Mouse (Mus musculus): ENCODE results near the gene Vmn1r193. TPM values are rescaled to one million over a fixed set of nuclear protein-coding genes. Genes with fewer than 3 reads are reported as not detected.
"Not testable (repeated sequence)": the region's sequence is repeated elsewhere in the genome, so short reads cannot be mapped to it uniquely, and the experiment has no call there.

Gene Vmn1r193
- not detected in 2 replicates for polyA plus RNA-seq (2016; fragmentation: Nextera tagmentation; extraction: Ambion mirVana)

DNA sequence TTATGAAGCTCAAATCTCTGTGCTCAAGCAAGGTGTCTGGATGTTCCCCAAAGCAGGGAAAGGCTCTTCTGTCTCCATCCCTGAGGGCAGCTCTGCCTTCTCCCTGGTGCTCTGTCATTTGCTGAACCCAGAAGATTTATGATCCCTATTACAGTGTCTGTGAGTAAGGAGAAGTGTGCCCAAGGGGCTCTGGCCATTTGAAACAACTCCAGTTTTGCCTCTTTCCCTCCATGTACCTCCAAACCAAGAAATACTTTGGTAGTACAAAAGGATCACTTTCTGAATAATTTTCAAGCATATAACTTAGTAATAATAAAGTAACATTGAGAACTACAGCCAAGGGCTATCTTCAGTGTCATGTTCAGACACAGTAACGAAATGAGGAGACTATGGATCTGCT lies at the start of gene Vmn1r193:
Gene Vmn1r193, minus strand, starts transcription at position 101 of the 400 bp plus-strand sequence.
- H3K9me3 ChIP-seq; H3K4me2 ChIP-seq; H3K4me1 ChIP-seq (replicated peaks); H3K36me3 ChIP-seq; ATAC-seq (ENCODE audit: insufficient number of reproducible peaks, insufficient read depth, low FRiP score, low TSS enrichment, low read depth); H3K27me3 ChIP-seq; H3K9ac ChIP-seq (replicated peaks); H3K4me3 ChIP-seq (replicated peaks); H3K27ac ChIP-seq: not testable (repeated sequence)
- WGBS = 68% methylated on average over 1 of the region's 1 CpGs

GRCm38 (mm10) chr13:22271721-22272120 lies 48.8 kb upstream of the Vmn1r193 start:
- WGBS = 14% methylated on average over 2 of the region's 2 CpGs
- Histone ChIP-seq H3K27ac (no peak overlapping the region), H3K4me3 (replicated peaks) (no peak overlapping the region), H3K4me2 (no peak overlapping the region), H3K27me3 (no peaks in the 10 kb centered on the region), H3K36me3 (no peaks in the 10 kb centered on the region), H3K9me3 (no peaks in the 10 kb centered on the region), H3K9ac (replicated peaks) (no peak overlapping the region), H3K4me1 (replicated peaks) (no peaks in the 10 kb centered on the region)
- no peak for ATAC-seq (ENCODE audit: insufficient number of reproducible peaks, insufficient read depth, low FRiP score, low TSS enrichment, low read depth)

- H3K4me2 ChIP-seq; ATAC-seq (ENCODE audit: insufficient number of reproducible peaks, insufficient read depth, low FRiP score, low TSS enrichment, low read depth); H3K27ac ChIP-seq; H3K4me3 ChIP-seq (replicated peaks); H3K27me3 ChIP-seq; H3K9ac ChIP-seq (replicated peaks); H3K36me3 ChIP-seq; H3K9me3 ChIP-seq; H3K4me1 ChIP-seq (replicated peaks): not testable (repeated sequence)
- 88% methylated on average over 1 of the region's 1 CpGs for WGBS
Measured at GRCm38 (mm10) chr13:22270222-22270621, 47.3 kb upstream of the Vmn1r193 start, which contains the start of gene Vmn1r195. Gene Vmn1r195 (plus strand): TSS chr13:22270522.

DNA sequence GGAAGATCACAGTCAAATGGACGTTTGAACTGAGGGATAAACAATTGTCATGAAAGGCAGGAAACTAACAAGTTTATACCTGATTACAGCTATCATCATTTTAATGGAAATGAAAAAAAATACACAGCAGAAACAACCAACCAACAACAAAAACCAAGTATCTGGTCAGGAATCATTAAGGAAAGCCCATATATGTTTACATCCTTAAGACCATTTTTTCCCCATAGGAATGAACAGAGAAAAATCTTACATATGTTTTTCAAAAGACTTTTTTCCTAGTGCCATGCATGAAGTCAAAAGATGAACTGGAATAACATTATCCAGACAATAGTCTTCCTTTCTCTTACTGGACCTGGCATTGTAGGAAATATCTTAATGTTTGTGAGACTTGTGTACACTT lies 21.0 kb upstream of the Vmn1r193 start, which contains the start of gene Vmn1r194:
Gene Vmn1r194, plus strand, starts transcription at position 301 of the 400 bp plus-strand sequence.
- Histone ChIP-seq H3K9me3 (no peaks in the 10 kb centered on the region), H3K9ac (replicated peaks) (no peak within 1 kb of the TSS), H3K4me2 (no peak within 1 kb of the TSS), H3K4me3 (replicated peaks) (no peak within 1 kb of the TSS), H3K27ac (no peak within 1 kb of the TSS), H3K36me3 (no peaks in the 10 kb centered on the region), H3K27me3 (no peaks in the 10 kb centered on the region), H3K4me1 (replicated peaks) (no peaks in the 10 kb centered on the region)
- ATAC-seq (ENCODE audit: insufficient number of reproducible peaks, insufficient read depth, low FRiP score, low TSS enrichment, low read depth) = no peak
- WGBS = 57% methylated on average over 1 of the region's 1 CpGs

GRCm38 (mm10) chr13:22192756-22193155 lies 30.2 kb downstream of the Vmn1r193 start:
- not testable (repeated sequence) for H3K4me3 ChIP-seq (replicated peaks); H3K27me3 ChIP-seq; H3K9ac ChIP-seq (replicated peaks); H3K27ac ChIP-seq; H3K4me2 ChIP-seq; ATAC-seq (ENCODE audit: insufficient number of reproducible peaks, insufficient read depth, low FRiP score, low TSS enrichment, low read depth); H3K36me3 ChIP-seq; H3K9me3 ChIP-seq; H3K4me1 ChIP-seq (replicated peaks)
- 82% methylated on average over 3 of the region's 3 CpGs for WGBS

GRCm38 (mm10) chr13:22191041-22191440 lies 31.9 kb downstream of the Vmn1r193 start, which contains the start of gene Vmn1r192:
Gene Vmn1r192 (minus strand): TSS chr13:22191141.
- Histone ChIP-seq H3K9ac (replicated peaks) (no peak within 1 kb of the TSS), H3K27me3 (no peaks in the 10 kb centered on the region), H3K36me3 (no peaks in the 10 kb centered on the region), H3K4me1 (replicated peaks) (no peaks in the 10 kb centered on the region), H3K9me3 (no peaks in the 10 kb centered on the region), H3K4me2 (no peak within 1 kb of the TSS), H3K4me3 (replicated peaks) (no peak within 1 kb of the TSS), H3K27ac (no peak within 1 kb of the TSS)
- no peak for ATAC-seq (ENCODE audit: insufficient number of reproducible peaks, insufficient read depth, low FRiP score, low TSS enrichment, low read depth)

DNA sequence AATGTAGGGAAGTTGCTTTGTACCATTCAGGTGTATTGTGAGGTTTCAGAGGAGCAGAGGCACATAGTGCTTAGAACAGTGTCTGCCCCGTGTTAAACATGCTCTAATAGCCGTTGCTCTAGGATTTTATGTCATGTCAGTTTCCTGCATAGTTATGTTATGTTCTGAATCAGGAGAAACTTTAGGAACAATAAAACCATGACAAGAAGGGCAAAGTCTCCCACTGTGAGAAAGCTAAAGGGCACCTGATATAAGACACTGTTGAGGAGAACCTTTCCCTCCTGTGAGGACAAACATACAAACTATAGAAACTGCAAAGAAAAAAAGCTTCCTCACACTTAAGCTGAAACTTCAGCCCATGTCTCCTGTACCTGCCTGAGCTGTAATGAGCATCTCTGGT lies 32.6 kb downstream of the Vmn1r193 start:
- Histone ChIP-seq H3K4me1 (replicated peaks) (no peaks in the 10 kb centered on the region), H3K27me3 (no peaks in the 10 kb centered on the region), H3K4me3 (replicated peaks) (no peak overlapping the region), H3K27ac (no peak overlapping the region), H3K9me3 (no peaks in the 10 kb centered on the region), H3K36me3 (no peaks in the 10 kb centered on the region), H3K9ac (replicated peaks) (no peak overlapping the region), H3K4me2 (no peak overlapping the region)
- 76% methylated on average over 2 of the region's 2 CpGs for WGBS
- no peak for ATAC-seq (ENCODE audit: insufficient number of reproducible peaks, insufficient read depth, low FRiP score, low TSS enrichment, low read depth)

- no peak overlapping the region for H3K9ac ChIP-seq (replicated peaks)
- H3K36me3 ChIP-seq = no peaks in the 10 kb centered on the region
- WGBS = 84% methylated on average over 2 of the region's 2 CpGs
- no peaks in the 10 kb centered on the region for H3K4me1 ChIP-seq (replicated peaks)
- H3K27me3 ChIP-seq = no peaks in the 10 kb centered on the region
- H3K4me2 ChIP-seq = no peak overlapping the region
- no peak overlapping the region for H3K4me3 ChIP-seq (replicated peaks)
- H3K9me3 ChIP-seq = no peaks in the 10 kb centered on the region
- ATAC-seq (ENCODE audit: insufficient number of reproducible peaks, insufficient read depth, low FRiP score, low TSS enrichment, low read depth) = no peak
- H3K27ac ChIP-seq = no peak overlapping the region
Measured at GRCm38 (mm10) chr13:22189313-22189712, 33.6 kb downstream of the Vmn1r193 start.

- H3K27ac ChIP-seq = no peak within 1 kb of the TSS
- H3K9ac ChIP-seq (replicated peaks) = no peak within 1 kb of the TSS
- H3K4me1 ChIP-seq (replicated peaks) = no peaks in the 10 kb centered on the region
- ATAC-seq (ENCODE audit: insufficient number of reproducible peaks, insufficient read depth, low FRiP score, low TSS enrichment, low read depth) = no peak
- no peaks in the 10 kb centered on the region for H3K36me3 ChIP-seq
- H3K4me3 ChIP-seq (replicated peaks) = no peak within 1 kb of the TSS
- WGBS = 50% methylated on average over 1 of the region's 1 CpGs
- no peaks in the 10 kb centered on the region for H3K9me3 ChIP-seq
- H3K4me2 ChIP-seq = no peak within 1 kb of the TSS
- no peaks in the 10 kb centered on the region for H3K27me3 ChIP-seq
Measured at GRCm38 (mm10) chr13:22183869-22184268, 39.1 kb downstream of the Vmn1r193 start, which contains the start of gene Vmn1r191. Gene Vmn1r191 (minus strand): TSS chr13:22183969.

GRCm38 (mm10) chr13:22168416-22168815 lies 54.5 kb downstream of the Vmn1r193 start:
- H3K4me2 ChIP-seq = no peak overlapping the region
- peaks cover 14% of the 10 kb centered on the region for H3K9me3 ChIP-seq
- H3K36me3 ChIP-seq = no peaks in the 10 kb centered on the region
- H3K4me3 ChIP-seq (replicated peaks) = no peak overlapping the region
- 92% methylated on average over 15 of the region's 15 CpGs for WGBS
- no peak overlapping the region for H3K27ac ChIP-seq
- no peak overlapping the region for H3K9ac ChIP-seq (replicated peaks)
- H3K4me1 ChIP-seq (replicated peaks) = no peaks in the 10 kb centered on the region
- no peaks in the 10 kb centered on the region for H3K27me3 ChIP-seq
- ATAC-seq (ENCODE audit: insufficient number of reproducible peaks, insufficient read depth, low FRiP score, low TSS enrichment, low read depth) = no peak
